Mouse (Mus musculus) neural tube, embryonic 14.5 days (tissue): Measurements from ENCODE around the gene Gsdmc3. TPM values are rescaled to one million over a fixed set of nuclear protein-coding genes. Genes with fewer than 3 reads are reported as not detected.
"Not testable (repeated sequence)": the region's sequence is repeated elsewhere in the genome, so short reads cannot be mapped to it uniquely, and the experiment has no call there.

Experiments
- ATAC-seq: fragments of 200-750 bp; cut with Nextera tagmentation; 2 replicates; pipeline ENCODE4 v1.8.0; 2017; ENCODE audit warnings: low read depth, mild to moderate bottlenecking, moderate TSS enrichment, moderate library complexity
- H3K27ac ChIP-seq: fragments of 300-500 bp; sonication (generic); 2 replicates; pipeline ENCODE4 v1.5.1; 2014; ENCODE audit warnings: low read depth, mild to moderate bottlenecking, control low read depth, low read length, moderate library complexity, mixed read lengths
- H3K27me3 ChIP-seq: fragments of 300-500 bp; sonication (generic); 2 replicates; pipeline ENCODE4 v1.6.1; 2014; ENCODE audit warnings: low read length; ENCODE audit not compliant: control insufficient read depth, insufficient read depth
- H3K36me3 ChIP-seq: fragments of 300-500 bp; sonication (generic); 2 replicates; pipeline ENCODE4 v1.6.1; 2014; ENCODE audit warnings: low read length, mixed read lengths; ENCODE audit not compliant: control insufficient read depth, insufficient read depth
- H3K4me1 ChIP-seq: fragments of 300-500 bp; sonication (generic); 2 replicates; pipeline ENCODE4 v1.6.1; 2014; ENCODE audit warnings: low read length; ENCODE audit not compliant: control insufficient read depth, insufficient read depth
- H3K4me2 ChIP-seq: fragments of 300-500 bp; sonication (generic); 2 replicates; pipeline ENCODE4 v1.6.1; 2014; ENCODE audit warnings: mild to moderate bottlenecking, low read depth, low read length, control low read depth
- H3K4me3 ChIP-seq: fragments of 300-500 bp; sonication (generic); 2 replicates; pipeline ENCODE4 v1.5.1; 2014; ENCODE audit warnings: low read depth, low read length, control low read depth, mixed read lengths
- H3K9ac ChIP-seq: fragments of 300-500 bp; sonication (generic); replicated peaks from 2 replicates; pipeline ENCODE4 v1.6.1; 2014; ENCODE audit warnings: low read depth, mild to moderate bottlenecking, control low read depth, low read length, mixed read lengths
- H3K9me3 ChIP-seq: fragments of 300-500 bp; sonication (generic); 2 replicates; pipeline ENCODE4 v1.6.1; 2016; ENCODE audit warnings: low read length; ENCODE audit not compliant: control insufficient read depth
- WGBS: fragments of 180-500 bp; shearing (Covaris S2); extraction: QIAGEN DNeasy Blood & Tissue Kit; methylation state at CpG from one replicate; pipeline ENCODE4 v1.1.7; 2014; 5-methylcytosine and 5-hydroxymethylcytosine counted together
- polyA plus RNA-seq: library from polyadenylated mRNA; unstranded; fragments of >200 nt; fragmentation: Nextera tagmentation; extraction: Ambion mirVana; gene quantifications from 2 replicates; pipeline ENCODE4 v1.2.1, GENCODE M21; 2014

The Gsdmc3 gene
- not detected in 2 replicates for polyA plus RNA-seq

- WGBS, result 97% methylated on average over 1 of the region's 3 CpGs
- not testable (repeated sequence) for H3K27ac ChIP-seq, H3K9me3 ChIP-seq
Observed at GRCm38 (mm10) chr15:63878458-63878857, at the start of gene Gsdmc3. Gsdmc3 (minus strand) TSS chr15:63878558.

DNA sequence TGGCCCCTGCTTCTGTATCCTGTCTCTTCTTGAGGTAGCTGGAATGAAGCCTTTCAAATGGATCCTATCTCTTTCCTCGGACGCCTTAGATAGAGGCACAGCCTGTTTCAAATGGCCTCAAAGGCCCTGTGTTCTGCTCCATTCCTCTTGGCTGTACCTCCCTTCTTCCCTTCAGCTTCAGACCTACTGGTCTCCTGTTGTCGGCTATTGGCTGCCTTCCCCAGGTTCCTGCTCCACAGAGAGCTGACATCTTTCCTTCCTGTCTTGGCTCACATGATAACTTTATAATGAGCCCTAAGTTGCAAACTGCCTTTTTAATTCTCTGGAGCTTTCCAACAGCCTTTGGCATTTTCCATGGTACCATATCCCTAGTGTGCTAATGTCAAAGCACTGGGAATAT, 47.8 kb upstream of the Gsdmc3 start:
- H3K4me2 ChIP-seq, result no peak overlapping the region
- no peaks in the 10 kb centered on the region for H3K9me3 ChIP-seq
- ATAC-seq, result no peak
- H3K4me1 ChIP-seq, result no peaks in the 10 kb centered on the region
- no peak overlapping the region for H3K9ac ChIP-seq
- H3K4me3 ChIP-seq, result no peak overlapping the region
- peaks cover 3% of the 10 kb centered on the region; the same call in 1 of the 2 replicates for H3K36me3 ChIP-seq
- H3K27ac ChIP-seq, result no peak overlapping the region
- H3K27me3 ChIP-seq, result no peaks in the 10 kb centered on the region
- WGBS, result 91% methylated on average over 3 of the region's 3 CpGs

More at GRCm38 (mm10) chr15:63878458-63878857, at the start of gene Gsdmc3:
- not testable (repeated sequence) for H3K4me3 ChIP-seq, H3K9ac ChIP-seq, ATAC-seq, H3K36me3 ChIP-seq, H3K4me1 ChIP-seq, H3K4me2 ChIP-seq, H3K27me3 ChIP-seq

DNA sequence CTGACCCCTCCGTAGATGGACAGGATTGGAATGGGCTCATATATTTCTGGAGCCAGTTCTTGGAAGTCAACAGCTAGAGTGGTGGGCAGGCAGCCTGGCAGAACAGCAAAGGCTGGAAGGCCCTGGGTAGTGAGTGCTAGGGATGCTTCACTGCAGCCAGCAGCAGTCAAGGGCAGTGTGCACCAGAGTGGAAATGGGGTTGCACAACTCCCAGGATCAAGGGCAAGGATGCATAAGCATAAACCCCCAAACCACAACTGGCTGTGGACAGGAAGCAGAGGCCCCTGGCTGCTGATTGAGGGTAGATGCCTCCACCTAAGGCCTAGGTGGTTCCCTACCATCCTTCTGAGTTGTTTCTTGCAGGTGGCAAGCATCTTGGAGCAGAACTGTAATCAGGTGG, 46.1 kb upstream of the Gsdmc3 start:
- no peaks in the 10 kb centered on the region for H3K4me1 ChIP-seq
- no peak overlapping the region for H3K27ac ChIP-seq
- H3K36me3 ChIP-seq, result no peaks in the 10 kb centered on the region
- H3K27me3 ChIP-seq, result no peaks in the 10 kb centered on the region
- WGBS, result 97% methylated on average over 1 of the region's 1 CpGs
- no peak overlapping the region for H3K4me3 ChIP-seq
- no peak for ATAC-seq
- H3K4me2 ChIP-seq, result no peak overlapping the region
- H3K9ac ChIP-seq, result no peak overlapping the region
- no peaks in the 10 kb centered on the region for H3K9me3 ChIP-seq

GRCm38 (mm10) chr15:63921618-63922017, 43.3 kb upstream of the Gsdmc3 start:
- H3K4me2 ChIP-seq, H3K9me3 ChIP-seq, ATAC-seq, H3K4me1 ChIP-seq, H3K4me3 ChIP-seq, H3K27ac ChIP-seq, H3K36me3 ChIP-seq, H3K9ac ChIP-seq, H3K27me3 ChIP-seq: not testable (repeated sequence)
- WGBS, result 10% methylated on average over 1 of the region's 5 CpGs

- not testable (repeated sequence) for H3K9ac ChIP-seq, H3K4me1 ChIP-seq, H3K27ac ChIP-seq, H3K9me3 ChIP-seq, ATAC-seq, H3K4me2 ChIP-seq, H3K4me3 ChIP-seq, H3K27me3 ChIP-seq, H3K36me3 ChIP-seq
- WGBS, result 66% methylated on average over 1 of the region's 2 CpGs
Observed at GRCm38 (mm10) chr15:63919728-63920127, 41.4 kb upstream of the Gsdmc3 start.

DNA sequence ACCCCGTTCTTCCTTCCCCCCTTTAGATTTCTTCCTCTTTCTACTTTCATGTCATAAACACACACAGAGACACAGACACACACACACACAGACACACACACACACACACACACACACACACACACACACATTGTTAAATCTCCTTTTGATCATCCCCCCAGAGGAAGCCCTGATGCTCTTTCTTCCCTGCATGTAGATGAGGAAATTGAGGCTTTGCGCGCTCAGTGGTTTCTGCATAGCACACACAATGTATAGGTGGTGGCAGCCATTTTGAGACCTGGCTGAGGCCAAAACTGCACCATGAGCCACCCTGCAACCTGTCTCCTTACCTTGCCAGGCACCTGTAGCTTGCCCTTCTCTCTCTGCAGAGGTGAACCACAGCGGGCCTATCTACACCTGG, 38.2 kb upstream of the Gsdmc3 start:
- 86% methylated on average over 3 of the region's 4 CpGs for WGBS
- H3K27ac ChIP-seq, H3K9me3 ChIP-seq, ATAC-seq, H3K4me3 ChIP-seq, H3K27me3 ChIP-seq, H3K4me2 ChIP-seq, H3K36me3 ChIP-seq, H3K9ac ChIP-seq, H3K4me1 ChIP-seq: not testable (repeated sequence)

DNA sequence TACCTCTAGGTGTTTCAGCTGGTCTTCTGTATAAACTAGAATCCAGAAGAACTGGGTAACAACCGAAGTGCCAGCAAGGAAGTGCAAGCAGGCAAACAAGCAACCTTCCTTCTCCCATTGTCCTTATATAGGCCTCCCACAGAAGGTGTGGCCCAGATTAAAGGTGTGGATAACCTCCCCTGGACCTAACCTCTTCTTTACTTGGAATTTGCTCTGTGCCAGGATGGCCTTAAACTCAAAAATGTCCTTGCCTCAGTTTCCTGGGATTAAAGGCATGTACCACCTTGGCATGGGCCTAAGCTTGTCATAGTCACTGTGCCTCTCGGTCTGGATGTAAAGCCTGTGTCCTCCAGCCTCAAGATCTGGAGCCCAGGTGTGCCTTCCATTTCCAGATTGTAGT, 33.8 kb upstream of the Gsdmc3 start, which contains the start of gene Gsdmc4:
Gene Gsdmc4, minus strand, starts transcription at position 101 of the 400 bp plus-strand sequence.
- ATAC-seq, result not testable (repeated sequence)
- WGBS, result 83% methylated on average over 2 of the region's 2 CpGs

DNA sequence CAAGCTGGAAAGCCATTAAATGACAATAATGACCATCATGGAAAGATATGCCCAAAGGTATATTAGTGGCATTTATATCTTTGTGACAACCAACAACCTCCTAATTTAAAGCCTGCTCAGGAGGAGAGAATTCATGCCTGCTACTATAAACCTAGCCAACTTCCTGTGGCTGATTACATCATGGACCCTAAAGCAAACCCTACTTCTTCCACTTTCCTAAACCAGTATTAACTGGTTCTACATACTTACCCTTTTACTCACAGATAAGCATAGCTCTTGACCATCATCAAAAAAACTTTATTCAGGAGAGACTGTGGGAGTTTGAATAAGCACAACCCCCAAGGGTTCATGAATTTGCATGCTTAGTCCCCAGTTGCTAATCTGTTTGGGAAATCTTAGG, 31.5 kb upstream of the Gsdmc3 start:
- ATAC-seq, H3K36me3 ChIP-seq, H3K9ac ChIP-seq, H3K27me3 ChIP-seq, H3K27ac ChIP-seq, H3K4me3 ChIP-seq, H3K4me2 ChIP-seq, H3K4me1 ChIP-seq, H3K9me3 ChIP-seq: not testable (repeated sequence)

More for the DNA sequence above, 33.8 kb upstream of the Gsdmc3 start, which contains the start of gene Gsdmc4:
- not testable (repeated sequence) for H3K36me3 ChIP-seq, H3K27ac ChIP-seq, H3K4me3 ChIP-seq, H3K9me3 ChIP-seq, H3K4me2 ChIP-seq, H3K27me3 ChIP-seq, H3K4me1 ChIP-seq, H3K9ac ChIP-seq

GRCm38 (mm10) chr15:63895560-63896353, 17.4 kb upstream of the Gsdmc3 start:
- 38% methylated on average over 9 of the region's 9 CpGs for WGBS
- not testable (repeated sequence) for ATAC-seq

More at GRCm38 (mm10) chr15:63895560-63896353, 17.4 kb upstream of the Gsdmc3 start:
- H3K36me3 ChIP-seq, H3K4me3 ChIP-seq, H3K9ac ChIP-seq, H3K27ac ChIP-seq, H3K27me3 ChIP-seq, H3K9me3 ChIP-seq, H3K4me2 ChIP-seq, H3K4me1 ChIP-seq: not testable (repeated sequence)
